Mouse (Mus musculus): ENCODE data around the gene 4933406M09Rik.

4933406M09Rik gene

GRCm38 (mm10) chr1:134418414-134418975 lies 32.8 kb downstream of the 4933406M09Rik start:
- in situ Hi-C loops (cut with MboI; ENCODE audit: low pct_unique_long_range_greater_than_20kb in 1 of 2, low sequenced_read_pairs in 2 of 2, unreplicated experiment in 1 of 2): no loop called here

GRCm38 (mm10) chr1:134419176-134419575 lies 33.4 kb downstream of the 4933406M09Rik start:
- in situ Hi-C loops (cut with MboI; ENCODE audit: low pct_unique_long_range_greater_than_20kb in 1 of 2, low sequenced_read_pairs in 2 of 2, unreplicated experiment in 1 of 2): no loop called here

DNA sequence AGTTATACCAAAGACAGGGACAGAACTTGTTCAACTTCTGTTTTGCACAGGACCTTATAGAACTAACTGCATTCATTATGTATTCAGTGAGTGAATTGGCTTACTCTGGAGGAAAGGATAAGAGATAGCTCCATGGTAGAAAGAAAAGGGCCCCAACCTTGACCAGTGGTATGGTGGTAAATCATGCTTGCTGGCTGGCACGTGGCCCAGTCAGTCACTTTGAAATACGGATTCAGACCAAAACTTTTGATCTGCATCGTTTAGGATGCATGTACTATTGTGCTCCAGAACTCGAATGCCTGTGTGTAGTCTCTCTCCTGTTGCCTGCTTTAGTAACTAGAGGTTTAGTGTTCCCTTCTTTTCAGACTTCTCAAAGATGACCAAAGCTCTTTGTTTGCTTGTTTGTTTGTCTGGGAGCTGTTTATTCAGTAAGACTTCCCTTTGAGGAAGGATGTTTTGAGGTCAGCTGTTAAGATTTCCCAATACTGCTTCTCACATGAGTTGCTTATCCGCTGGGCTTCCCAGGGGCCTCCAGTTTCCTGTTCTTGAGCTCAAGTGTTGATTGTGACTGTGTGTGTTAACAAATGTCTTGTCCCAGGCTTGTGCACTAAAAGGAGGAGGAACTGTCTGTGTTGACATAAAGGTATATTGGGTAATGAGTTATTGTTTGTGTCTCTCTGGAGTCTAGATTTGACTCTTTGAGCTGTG lies 34.2 kb downstream of the 4933406M09Rik start:
- in situ Hi-C loops (cut with MboI; ENCODE audit: low pct_unique_long_range_greater_than_20kb in 1 of 2, low sequenced_read_pairs in 2 of 2, unreplicated experiment in 1 of 2): no loop called here

GRCm38 (mm10) chr1:134423911-134424310 lies 38.2 kb downstream of the 4933406M09Rik start:
- in situ Hi-C loops (cut with MboI; ENCODE audit: low pct_unique_long_range_greater_than_20kb in 1 of 2, low sequenced_read_pairs in 2 of 2, unreplicated experiment in 1 of 2): no loop called here

DNA sequence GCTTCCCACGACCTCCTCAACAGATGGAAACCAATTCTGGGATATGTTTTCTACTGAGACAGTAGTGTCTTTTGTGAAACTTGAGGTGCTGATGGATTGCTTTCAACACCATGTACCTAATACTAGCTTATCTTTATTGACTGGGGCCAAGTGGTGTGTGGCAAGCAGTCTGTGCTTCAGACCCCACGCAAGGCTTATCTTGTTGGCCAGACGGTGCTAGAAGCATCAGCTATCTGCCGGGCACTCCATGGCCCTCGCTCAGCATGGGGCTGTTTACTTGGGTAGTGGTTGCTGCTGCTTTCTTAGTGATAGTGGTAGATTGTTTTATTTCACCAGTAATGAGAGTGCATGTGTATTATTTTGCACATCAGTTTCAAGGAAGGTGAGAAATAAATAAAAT lies 40.5 kb downstream of the 4933406M09Rik start:
- in situ Hi-C loops (cut with MboI; ENCODE audit: low pct_unique_long_range_greater_than_20kb in 1 of 2, low sequenced_read_pairs in 2 of 2, unreplicated experiment in 1 of 2): no loop called here

- in situ Hi-C loops (cut with MboI; ENCODE audit: low pct_unique_long_range_greater_than_20kb in 1 of 2, low sequenced_read_pairs in 2 of 2, unreplicated experiment in 1 of 2): loop anchor here in 1 of 2 experiments (10.0 kb wide), 1 partner anchor 68 kb away; the partner anchor contains the start of gene Tmem183a
Observed at GRCm38 (mm10) chr1:134433002-134433401, 47.3 kb downstream of the 4933406M09Rik start.

GRCm38 (mm10) chr1:134433473-134433872 lies 47.7 kb downstream of the 4933406M09Rik start:
- in situ Hi-C loops (cut with MboI; ENCODE audit: low pct_unique_long_range_greater_than_20kb in 1 of 2, low sequenced_read_pairs in 2 of 2, unreplicated experiment in 1 of 2): loop anchor here in 1 of 2 experiments (10.0 kb wide), 1 partner anchor 69 kb away; the partner anchor contains the start of gene Tmem183a

- in situ Hi-C loops (cut with MboI; ENCODE audit: low pct_unique_long_range_greater_than_20kb in 1 of 2, low sequenced_read_pairs in 2 of 2, unreplicated experiment in 1 of 2): loop anchor here in 1 of 2 experiments (10.0 kb wide), 1 partner anchor 71 kb away; the partner anchor contains the start of gene Tmem183a
Observed at GRCm38 (mm10) chr1:134435414-134435813, 49.7 kb downstream of the 4933406M09Rik start.

- in situ Hi-C loops (cut with MboI; ENCODE audit: low pct_unique_long_range_greater_than_20kb in 1 of 2, low sequenced_read_pairs in 2 of 2, unreplicated experiment in 1 of 2): no loop called here
Observed at GRCm38 (mm10) chr1:134440437-134440836, 54.7 kb downstream of the 4933406M09Rik start.

Measured in mouse embryonic stem cell (cell line).